Mouse (Mus musculus): Measurements from ENCODE around the gene Gpr84. TPM values are rescaled to one million over a fixed set of nuclear protein-coding genes. Genes with fewer than 3 reads are reported as not detected.

Gene Gpr84
- polyA plus RNA-seq, 1 experiment from 2014 or later, result 0.32 TPM

- WGBS, result 23% methylated on average over 5 of the region's 5 CpGs
- Histone ChIP-seq H3K4me3 (peak overlapping the region; percentile 28), H3K4me1 (peaks cover 73% of the 10 kb centered on the region), H3K27me3 (ENCODE audit: low read depth, poor library complexity, severe bottlenecking) (peaks cover 25% of the 10 kb centered on the region), H3K9me3 (replicated peaks) (no peaks in the 10 kb centered on the region), H3K27ac (replicated peaks) (peak overlapping the region; percentile 85), H3K36me3 (no peaks in the 10 kb centered on the region)
- DNase-seq (ENCODE audit: low spot score), result no peak
These were observed 23.3 kb upstream of the Gpr84 start for GRCm38 (mm10) chr15:103333738-103334137.

DNA sequence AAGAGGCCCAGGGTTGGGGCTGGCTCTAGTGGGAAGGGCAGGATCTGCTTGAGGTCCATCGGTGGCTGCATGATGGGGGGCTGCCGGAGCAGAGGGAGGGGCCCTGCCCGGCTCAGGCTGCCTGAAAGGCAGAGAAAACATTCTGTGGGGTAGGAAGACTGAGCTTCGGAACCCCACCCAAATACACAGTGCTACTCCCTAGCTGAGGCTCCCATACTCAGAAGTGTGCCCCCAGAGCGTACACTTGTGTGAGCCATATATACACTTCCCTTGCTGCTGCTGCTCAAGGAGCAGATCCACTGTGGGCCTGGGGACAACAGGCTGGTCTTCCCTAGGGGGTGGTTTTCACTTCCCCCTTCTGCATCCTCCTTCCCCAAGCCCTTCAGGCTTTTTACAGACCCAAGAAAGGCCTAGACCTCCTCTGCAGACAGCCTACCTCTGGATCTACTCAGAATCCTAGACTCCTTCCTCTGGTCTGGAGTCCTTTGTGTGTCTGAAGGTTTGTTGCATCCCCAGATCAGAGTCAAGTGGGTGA, 22.7 kb upstream of the Gpr84 start:
- Histone ChIP-seq H3K4me3 (peak overlapping the region; percentile 34), H3K4me1 (peaks cover 67% of the 10 kb centered on the region), H3K9me3 (replicated peaks) (no peaks in the 10 kb centered on the region), H3K27me3 (ENCODE audit: low read depth, poor library complexity, severe bottlenecking) (peaks cover 19% of the 10 kb centered on the region), H3K36me3 (no peaks in the 10 kb centered on the region), H3K27ac (replicated peaks) (peak overlapping the region; percentile 85)
- no peak for DNase-seq (ENCODE audit: low spot score)
- 55% methylated on average over 5 of the region's 5 CpGs for WGBS

DNA sequence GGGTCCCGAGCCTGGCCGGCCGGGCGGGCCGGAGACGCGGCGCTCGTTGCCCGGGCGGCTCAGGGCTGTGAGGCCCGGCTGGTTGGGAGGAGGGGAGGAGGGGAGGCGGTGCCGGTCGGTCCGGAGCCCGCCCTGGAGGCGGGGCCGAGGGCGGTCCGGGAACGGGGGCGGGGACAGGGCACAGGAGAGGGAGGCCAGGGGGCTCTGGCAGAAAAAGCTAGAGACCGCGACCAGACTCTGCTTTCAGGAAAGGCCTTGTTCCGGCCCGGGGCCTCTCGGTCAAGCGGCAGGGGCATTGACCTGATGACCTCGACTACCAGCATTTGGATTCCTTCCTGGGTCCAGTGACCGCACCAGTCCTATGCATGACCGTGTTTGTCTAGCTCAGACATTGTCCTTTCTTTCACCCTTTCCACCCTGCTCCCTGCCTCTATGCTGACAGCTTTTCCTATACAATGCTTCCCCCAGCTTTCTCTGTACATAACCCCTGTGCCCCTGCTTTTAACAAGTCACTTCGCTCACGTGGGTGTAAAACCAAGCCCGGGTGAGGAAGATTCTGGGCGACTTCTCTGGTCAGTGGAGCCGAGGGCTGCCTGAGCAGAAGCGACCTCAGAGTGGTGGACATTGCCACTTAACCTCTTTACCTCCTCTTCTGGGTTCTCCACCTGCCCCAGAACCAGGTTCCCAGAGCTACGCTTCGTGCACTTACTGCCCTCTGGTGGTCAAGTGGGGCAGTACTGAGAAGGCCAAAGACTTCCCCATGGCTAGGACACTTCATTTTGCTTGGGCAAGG, 13.2 kb upstream of the Gpr84 start:
- Histone ChIP-seq H3K9me3 (replicated peaks) (no peaks in the 10 kb centered on the region), H3K27me3 (ENCODE audit: low read depth, poor library complexity, severe bottlenecking) (no peaks in the 10 kb centered on the region), H3K4me3 (peak overlapping the region; percentile 76), H3K27ac (replicated peaks) (peak overlapping the region; percentile 95), H3K4me1 (peaks cover 48% of the 10 kb centered on the region), H3K36me3 (peaks cover 22% of the 10 kb centered on the region)
- WGBS, result under 1% methylated on average over 40 of the region's 40 CpGs
- peak; percentile 93 for DNase-seq (ENCODE audit: low spot score)

DNA sequence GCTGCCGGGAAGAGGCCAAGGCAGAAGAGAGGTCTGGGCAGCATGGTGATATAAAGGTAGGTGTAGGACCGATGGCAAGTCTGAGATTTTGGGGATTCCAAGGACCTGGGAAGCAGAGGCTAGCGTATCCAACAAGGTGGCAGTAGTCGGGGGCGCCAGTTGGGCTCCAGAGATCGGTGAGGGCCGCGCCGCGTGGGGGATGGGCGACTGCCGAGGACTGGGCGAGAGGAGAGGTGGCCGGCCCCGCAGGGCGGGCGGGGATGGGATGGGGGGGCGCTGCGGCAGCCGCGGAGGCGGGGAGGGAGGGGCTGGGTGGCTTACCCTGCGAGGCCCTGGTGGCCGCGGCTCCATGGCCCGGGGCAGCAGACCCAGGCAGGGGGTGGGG, 12.7 kb upstream of the Gpr84 start:
- Histone ChIP-seq H3K4me3 (peak overlapping the region; percentile 76), H3K36me3 (peaks cover 27% of the 10 kb centered on the region), H3K27me3 (ENCODE audit: low read depth, poor library complexity, severe bottlenecking) (no peaks in the 10 kb centered on the region), H3K4me1 (peaks cover 48% of the 10 kb centered on the region), H3K9me3 (replicated peaks) (no peaks in the 10 kb centered on the region), H3K27ac (replicated peaks) (peak overlapping the region; percentile 95)
- WGBS, result under 1% methylated on average over 25 of the region's 26 CpGs
- no peak for DNase-seq (ENCODE audit: low spot score)

DNA sequence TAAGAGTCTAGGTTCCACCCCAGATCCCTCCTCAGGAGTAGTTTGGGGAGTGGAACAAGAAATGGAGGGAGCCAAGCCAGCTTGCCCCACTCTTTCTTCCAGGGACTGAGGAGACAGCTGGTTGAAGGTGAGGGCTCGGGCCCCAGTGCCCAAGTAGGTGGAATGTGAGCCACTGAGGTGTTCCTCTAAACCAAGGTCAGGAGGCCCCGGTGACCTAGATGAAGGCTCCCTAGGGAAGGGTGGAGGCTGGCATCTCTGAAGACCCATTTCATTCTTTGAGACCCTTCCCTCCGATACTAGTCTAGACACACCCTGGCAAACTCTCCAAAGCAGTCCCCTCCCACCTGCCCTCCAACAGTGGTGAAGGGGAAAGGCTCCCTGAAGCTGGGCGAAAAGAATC, 12.0 kb upstream of the Gpr84 start:
- WGBS, result 59% methylated on average over 4 of the region's 4 CpGs
- peaks cover 34% of the 10 kb centered on the region for H3K36me3 ChIP-seq
- H3K27me3 ChIP-seq (ENCODE audit: low read depth, poor library complexity, severe bottlenecking), result no peaks in the 10 kb centered on the region
- H3K4me1 ChIP-seq, result peaks cover 48% of the 10 kb centered on the region
- DNase-seq (ENCODE audit: low spot score), result no peak
- H3K4me3 ChIP-seq, result peak overlapping the region; percentile 76
- peak overlapping the region; percentile 95 for H3K27ac ChIP-seq (replicated peaks)
- no peaks in the 10 kb centered on the region for H3K9me3 ChIP-seq (replicated peaks)

DNA sequence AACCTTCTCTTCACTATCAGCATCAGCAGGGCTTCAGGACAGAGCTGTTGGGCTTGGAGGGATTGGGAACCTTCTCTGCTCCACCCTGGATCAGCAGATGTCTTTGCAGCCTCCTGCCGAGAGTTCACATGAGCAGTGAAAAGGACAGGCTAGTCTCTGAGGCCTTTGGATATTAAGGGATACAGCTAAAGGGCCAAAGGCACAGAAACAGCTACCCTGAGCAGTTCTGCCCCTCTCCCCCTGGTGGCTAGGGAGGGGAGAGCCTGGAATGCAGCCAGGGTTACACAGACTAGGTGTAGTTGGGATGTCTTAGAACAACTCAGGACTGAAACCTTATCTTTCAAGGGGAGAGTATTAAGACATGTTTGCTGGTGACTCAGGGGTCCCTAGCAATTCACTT, 10.7 kb upstream of the Gpr84 start:
- DNase-seq (ENCODE audit: low spot score), result peak; percentile 44

DNA sequence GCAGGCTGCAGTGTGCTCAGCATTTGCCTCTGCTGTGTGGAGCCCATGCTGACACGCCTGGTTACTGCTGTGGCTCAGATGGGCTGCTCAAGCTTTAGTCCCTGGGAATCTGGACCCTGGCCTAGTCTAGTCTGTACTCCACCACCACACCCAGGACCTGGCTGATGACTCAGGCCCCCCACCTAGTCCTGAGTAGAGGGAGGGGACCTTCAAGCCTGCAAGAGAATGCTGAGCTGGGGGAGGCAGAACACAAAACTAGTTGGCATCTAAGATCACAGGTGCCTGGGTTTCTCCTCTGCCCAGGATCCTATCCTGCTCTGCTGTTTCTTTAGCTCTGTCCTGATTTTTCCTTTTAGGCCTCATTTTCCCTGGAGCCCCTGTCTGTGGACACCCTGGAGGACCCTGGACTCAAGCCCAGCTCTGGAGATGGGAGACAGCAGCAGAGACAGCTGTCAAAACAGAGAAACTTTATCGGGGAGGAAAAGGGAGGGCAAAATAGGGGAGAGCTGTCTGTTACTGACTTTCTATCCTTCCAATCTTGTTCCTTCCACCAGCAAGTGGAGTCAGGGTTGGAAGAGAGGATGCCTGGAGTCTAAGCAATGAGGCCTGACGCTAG, 7.9 kb upstream of the Gpr84 start:
- WGBS, result 82% methylated on average over 3 of the region's 3 CpGs
- no peak overlapping the region for H3K27ac ChIP-seq (replicated peaks)

More for the DNA sequence above, 10.7 kb upstream of the Gpr84 start:
- H3K27me3 ChIP-seq (ENCODE audit: low read depth, poor library complexity, severe bottlenecking), result no peaks in the 10 kb centered on the region
- no peak overlapping the region for H3K4me3 ChIP-seq
- H3K9me3 ChIP-seq (replicated peaks), result no peaks in the 10 kb centered on the region
- H3K27ac ChIP-seq (replicated peaks), result no peak overlapping the region
- 62% methylated on average over 1 of the region's 1 CpGs for WGBS
- H3K36me3 ChIP-seq, result peaks cover 47% of the 10 kb centered on the region
- peaks cover 51% of the 10 kb centered on the region for H3K4me1 ChIP-seq

GRCm38 (mm10) chr15:103317731-103318130, 7.3 kb upstream of the Gpr84 start:
- Histone ChIP-seq H3K4me1 (peaks cover 63% of the 10 kb centered on the region), H3K27ac (replicated peaks) (no peak overlapping the region)

More for the DNA sequence above, 7.9 kb upstream of the Gpr84 start:
- peaks cover 12% of the 10 kb centered on the region for H3K27me3 ChIP-seq (ENCODE audit: low read depth, poor library complexity, severe bottlenecking)
- no peaks in the 10 kb centered on the region for H3K9me3 ChIP-seq (replicated peaks)
- peaks cover 64% of the 10 kb centered on the region for H3K4me1 ChIP-seq
- no peak for DNase-seq (ENCODE audit: low spot score)
- H3K4me3 ChIP-seq, result no peak overlapping the region
- peaks cover 60% of the 10 kb centered on the region for H3K36me3 ChIP-seq

GRCm38 (mm10) chr15:103317120-103317519, 6.7 kb upstream of the Gpr84 start:
- Histone ChIP-seq H3K36me3 (peaks cover 60% of the 10 kb centered on the region), H3K27ac (replicated peaks) (no peak overlapping the region), H3K27me3 (ENCODE audit: low read depth, poor library complexity, severe bottlenecking) (peaks cover 12% of the 10 kb centered on the region), H3K4me1 (peaks cover 57% of the 10 kb centered on the region), H3K4me3 (no peak overlapping the region), H3K9me3 (replicated peaks) (no peaks in the 10 kb centered on the region)
- DNase-seq (ENCODE audit: low spot score), result no peak

More at GRCm38 (mm10) chr15:103317731-103318130, 7.3 kb upstream of the Gpr84 start:
- H3K27me3 ChIP-seq (ENCODE audit: low read depth, poor library complexity, severe bottlenecking), result peaks cover 12% of the 10 kb centered on the region
- peaks cover 60% of the 10 kb centered on the region for H3K36me3 ChIP-seq
- DNase-seq (ENCODE audit: low spot score), result no peak
- no peaks in the 10 kb centered on the region for H3K9me3 ChIP-seq (replicated peaks)
- WGBS, result 88% methylated on average over 8 of the region's 8 CpGs
- no peak overlapping the region for H3K4me3 ChIP-seq

DNA sequence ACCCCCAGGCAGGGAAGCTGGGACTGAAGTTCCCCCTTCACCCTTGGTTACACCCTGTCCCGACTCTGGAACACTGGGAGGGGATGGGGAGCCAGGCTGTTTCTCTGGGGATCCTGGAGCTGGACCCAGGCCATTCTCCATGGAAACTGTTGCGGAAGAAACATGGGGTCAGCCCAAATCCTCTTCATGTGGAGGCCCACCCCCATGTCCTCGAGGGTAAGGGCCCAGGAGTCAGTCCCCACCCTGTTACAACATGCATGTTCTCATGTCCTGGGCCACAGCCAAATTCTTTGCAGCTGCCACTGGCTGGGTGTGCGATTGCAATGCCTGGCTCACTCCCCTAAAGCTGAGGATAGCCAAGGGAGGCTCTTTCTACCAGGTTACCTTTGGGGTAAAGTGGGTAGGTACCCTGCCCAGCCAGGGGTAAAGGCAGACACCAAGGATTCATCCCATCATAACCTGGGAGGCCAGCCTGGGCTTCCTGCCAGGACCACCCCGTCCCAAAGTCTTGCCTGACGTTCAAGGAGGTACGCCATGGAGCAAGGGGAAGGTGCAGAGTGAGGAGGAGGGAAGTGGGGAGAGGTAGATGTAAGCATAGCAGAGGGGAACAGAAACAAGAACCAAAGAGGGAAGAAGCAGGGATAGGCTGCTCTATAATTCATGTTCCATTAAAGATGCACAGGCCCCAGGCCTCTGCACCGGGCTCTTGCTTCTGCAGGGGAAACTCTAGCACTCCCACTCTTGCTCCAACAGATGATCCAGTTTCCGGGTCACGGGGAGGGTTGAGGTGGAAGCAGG, 5.8 kb upstream of the Gpr84 start:
- peaks cover 47% of the 10 kb centered on the region for H3K4me1 ChIP-seq
- peaks cover 12% of the 10 kb centered on the region for H3K27me3 ChIP-seq (ENCODE audit: low read depth, poor library complexity, severe bottlenecking)
- 89% methylated on average over 10 of the region's 10 CpGs for WGBS
- no peaks in the 10 kb centered on the region for H3K9me3 ChIP-seq (replicated peaks)
- H3K36me3 ChIP-seq, result peaks cover 60% of the 10 kb centered on the region
- H3K4me3 ChIP-seq, result no peak overlapping the region
- DNase-seq (ENCODE audit: low spot score), result no peak
- no peak overlapping the region for H3K27ac ChIP-seq (replicated peaks)

DNA sequence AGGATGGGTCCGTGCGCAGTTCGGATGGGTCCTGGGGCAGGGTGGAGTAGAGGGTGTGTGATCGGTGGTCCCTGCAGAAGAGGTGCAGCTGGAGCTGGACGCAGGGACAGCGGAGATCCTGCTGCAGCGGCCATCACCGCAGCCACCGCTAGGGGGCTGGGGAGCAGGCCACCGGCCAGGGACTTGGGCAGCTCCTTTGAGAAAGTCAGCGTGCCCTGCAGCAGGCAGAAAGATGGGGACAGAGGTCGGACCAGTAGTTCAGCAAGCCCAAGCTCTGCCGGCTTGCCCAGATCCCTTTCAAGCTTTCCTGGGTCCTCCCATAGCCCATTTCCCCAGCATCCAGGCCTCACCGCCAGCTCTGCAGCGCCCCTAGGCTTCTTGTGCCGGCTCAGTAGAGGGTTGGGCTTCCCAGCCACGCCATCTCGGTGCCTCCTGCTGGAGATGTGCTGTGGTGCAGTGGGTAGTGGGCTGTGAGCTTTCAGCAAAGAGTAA, 4.6 kb upstream of the Gpr84 start:
- H3K4me3 ChIP-seq, result peak overlapping the region; percentile 50
- H3K36me3 ChIP-seq, result peaks cover 50% of the 10 kb centered on the region
- peaks cover 17% of the 10 kb centered on the region for H3K27me3 ChIP-seq (ENCODE audit: low read depth, poor library complexity, severe bottlenecking)
- WGBS, result 3% methylated on average over 18 of the region's 18 CpGs
- peaks cover 37% of the 10 kb centered on the region for H3K4me1 ChIP-seq
- no peaks in the 10 kb centered on the region for H3K9me3 ChIP-seq (replicated peaks)
- peak overlapping the region; percentile 75 for H3K27ac ChIP-seq (replicated peaks)
- peak; percentile 90 for DNase-seq (ENCODE audit: low spot score)

- DNase-seq (ENCODE audit: low spot score), result peak; percentile 33
- H3K9me3 ChIP-seq (replicated peaks), result no peaks in the 10 kb centered on the region
- peaks cover 37% of the 10 kb centered on the region for H3K4me1 ChIP-seq
- peaks cover 44% of the 10 kb centered on the region for H3K36me3 ChIP-seq
- peaks cover 26% of the 10 kb centered on the region for H3K27me3 ChIP-seq (ENCODE audit: low read depth, poor library complexity, severe bottlenecking)
- H3K4me3 ChIP-seq, result peak overlapping the region; percentile 50
- 28% methylated on average over 22 of the region's 22 CpGs for WGBS
- peak overlapping the region; percentile 75 for H3K27ac ChIP-seq (replicated peaks)
These were observed 3.8 kb upstream of the Gpr84 start for GRCm38 (mm10) chr15:103314181-103314580.
